Mouse (Mus musculus): ENCODE measurements around the gene Poc5.

Gene Poc5

GRCm38 (mm10) chr13:96388042-96388888 is at the start of gene Poc5:
Gene Poc5 (plus strand): TSS chr13:96388294.
- DNase-seq (ENCODE audit: low read depth) = peak; percentile 100

DNA sequence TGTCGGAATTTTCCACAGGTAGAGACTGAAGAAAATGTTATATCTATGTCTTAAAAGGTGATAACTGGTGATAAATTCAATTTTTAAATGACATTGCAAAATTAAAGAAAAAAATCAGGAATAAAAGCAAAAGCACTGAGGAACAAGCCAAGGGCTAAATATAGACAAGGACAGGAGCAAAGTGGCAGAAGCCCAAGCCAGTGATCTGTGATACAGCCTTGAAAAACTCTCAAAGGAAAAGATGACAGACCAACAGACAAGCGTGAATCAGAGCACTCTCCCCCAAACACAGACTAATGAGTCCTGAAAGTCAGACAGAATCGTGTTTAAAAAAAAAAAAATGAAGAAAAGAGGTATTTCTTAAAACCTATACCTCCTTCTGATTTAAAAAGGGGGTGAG is 46.6 kb upstream of the Poc5 start:
- DNase-seq (ENCODE audit: low read depth) = no peak

- no peak for DNase-seq (ENCODE audit: low read depth)
These were observed 43.3 kb upstream of the Poc5 start for GRCm38 (mm10) chr13:96344778-96345177.

- DNase-seq (ENCODE audit: low read depth) = no peak
These were observed 41.5 kb upstream of the Poc5 start for GRCm38 (mm10) chr13:96346581-96346980.

GRCm38 (mm10) chr13:96350207-96350606 is 37.9 kb upstream of the Poc5 start:
- no peak for DNase-seq (ENCODE audit: low read depth)

- no peak for DNase-seq (ENCODE audit: low read depth)
These were observed 36.8 kb upstream of the Poc5 start for GRCm38 (mm10) chr13:96351264-96351663.

DNA sequence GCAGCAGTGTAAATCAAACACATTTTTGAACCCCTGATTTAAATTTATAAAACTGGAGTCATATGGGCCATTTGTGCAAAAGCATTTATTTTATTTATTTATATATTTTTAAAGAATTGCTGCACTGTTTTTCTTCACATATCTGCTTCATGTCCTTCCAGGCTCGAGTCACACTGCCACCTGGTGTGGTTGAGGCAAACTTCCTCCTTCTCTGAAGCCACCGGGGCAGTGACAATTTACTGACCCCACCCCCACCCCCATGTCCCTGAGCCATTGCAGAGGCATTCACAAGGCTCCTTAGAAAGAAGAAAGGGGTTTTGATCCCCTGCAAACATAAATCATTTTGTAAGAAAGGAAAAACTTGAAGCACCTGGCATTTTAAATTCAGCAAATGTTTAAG is 12.6 kb upstream of the Poc5 start:
- no peak for DNase-seq (ENCODE audit: low read depth)

GRCm38 (mm10) chr13:96376871-96377270 is 11.2 kb upstream of the Poc5 start:
- DNase-seq (ENCODE audit: low read depth) = no peak

DNA sequence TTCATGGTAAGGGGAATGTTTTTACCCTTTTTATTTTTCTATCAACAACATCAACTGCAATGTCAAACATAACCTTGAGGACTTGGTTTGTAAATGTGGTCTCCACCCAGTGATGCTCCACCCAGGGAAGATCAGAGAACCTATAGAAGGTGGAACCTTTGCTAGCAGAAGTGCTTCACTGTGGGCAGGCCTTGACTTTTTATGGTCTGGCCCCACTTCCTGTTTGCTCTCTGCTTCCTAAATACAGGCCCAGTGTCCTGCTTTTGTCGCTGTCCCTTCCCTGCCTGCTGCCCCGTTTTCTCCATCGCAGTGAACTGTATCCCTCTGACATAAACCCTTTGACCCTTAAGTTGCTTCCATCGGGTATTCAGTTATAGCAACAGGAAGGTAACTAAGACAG is 10.2 kb upstream of the Poc5 start:
- DNase-seq (ENCODE audit: low read depth) = no peak

DNA sequence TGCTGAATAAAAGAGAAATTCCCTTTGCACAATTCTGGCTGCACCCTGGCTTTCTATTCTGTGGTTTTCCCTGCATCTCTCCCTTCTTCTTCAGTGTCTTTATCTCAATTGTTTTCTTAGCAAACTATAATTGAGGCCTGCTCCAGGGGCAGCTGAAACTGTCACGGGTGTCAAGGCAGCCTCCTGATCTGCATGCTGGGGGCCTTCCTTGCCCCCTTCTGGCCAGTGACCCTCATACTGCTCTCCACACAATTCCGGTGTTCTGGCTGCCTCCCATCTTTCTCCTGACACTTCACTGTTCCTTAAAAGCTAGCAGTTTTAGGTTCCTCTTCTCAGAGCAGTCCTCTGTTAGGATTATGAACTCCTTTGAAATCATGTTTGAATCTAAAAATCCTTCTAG is 1.2 kb downstream of the Poc5 start:
- no peak for DNase-seq (ENCODE audit: low read depth)

GRCm38 (mm10) chr13:96401251-96401650 is 13.2 kb downstream of the Poc5 start:
- no peak for DNase-seq (ENCODE audit: low read depth)

GRCm38 (mm10) chr13:96405518-96405917 is 17.4 kb downstream of the Poc5 start:
- DNase-seq (ENCODE audit: low read depth) = no peak

- DNase-seq (ENCODE audit: low read depth) = peak; percentile 14
These were observed 18.9 kb downstream of the Poc5 start for GRCm38 (mm10) chr13:96407040-96407439.

GRCm38 (mm10) chr13:96408786-96409185 is 20.7 kb downstream of the Poc5 start:
- DNase-seq (ENCODE audit: low read depth) = no peak

- no peak for DNase-seq (ENCODE audit: low read depth)
These were observed 26.3 kb downstream of the Poc5 start for GRCm38 (mm10) chr13:96414384-96414783.

DNA sequence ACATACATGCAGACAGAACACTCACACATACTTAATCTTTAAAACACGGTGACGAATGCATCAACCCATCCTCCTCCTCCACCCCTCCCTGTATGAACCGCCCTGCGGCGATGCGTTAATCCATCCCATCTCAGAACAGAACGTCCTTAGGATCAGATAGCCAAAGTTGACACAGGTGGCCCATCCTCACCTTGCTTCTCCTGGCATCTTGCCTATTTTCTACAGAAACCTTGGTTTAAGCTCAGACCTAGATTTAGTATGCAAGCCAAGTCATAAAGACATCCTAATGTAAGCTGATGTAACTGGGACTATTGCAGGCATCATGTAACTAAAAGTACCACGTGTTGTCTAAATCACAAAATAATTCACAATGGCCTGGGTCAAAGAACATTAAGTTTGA is 28.3 kb downstream of the Poc5 start:
- no peak for DNase-seq (ENCODE audit: low read depth)

DNA sequence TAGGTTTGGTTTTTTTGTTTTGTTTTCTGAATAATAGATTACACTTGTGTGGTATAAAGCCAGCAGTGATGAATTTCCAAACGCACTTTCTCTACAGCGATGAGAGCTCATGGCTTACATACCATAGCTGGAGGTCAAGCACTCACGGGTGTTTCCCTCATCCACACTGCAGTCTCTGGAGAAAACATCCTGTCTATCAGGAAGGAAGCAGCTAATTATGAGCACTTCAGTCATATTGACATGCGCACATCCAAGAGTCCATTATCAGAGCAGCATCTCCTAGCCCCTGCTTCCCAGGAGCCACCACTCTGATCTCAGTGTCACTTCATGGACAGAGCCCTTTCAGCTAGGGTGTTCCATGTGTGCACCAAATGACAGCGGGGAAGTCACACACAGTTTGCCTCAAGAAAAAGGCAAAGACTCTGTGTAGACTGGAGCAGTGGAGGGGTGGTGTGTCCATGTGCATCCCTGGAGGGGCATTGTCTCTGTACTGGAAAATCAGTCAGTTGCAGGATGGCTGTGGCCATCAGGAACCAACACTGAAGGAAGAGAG is 29.2 kb downstream of the Poc5 start:
- DNase-seq (ENCODE audit: low read depth) = no peak

- no peak for DNase-seq (ENCODE audit: low read depth)
These were observed 30.4 kb downstream of the Poc5 start for GRCm38 (mm10) chr13:96418487-96418886.

GRCm38 (mm10) chr13:96421230-96421629 is 33.1 kb downstream of the Poc5 start:
- no peak for DNase-seq (ENCODE audit: low read depth)

- no peak for DNase-seq (ENCODE audit: low read depth)
These were observed 36.6 kb downstream of the Poc5 start for GRCm38 (mm10) chr13:96424496-96425274.

GRCm38 (mm10) chr13:96426044-96426443 is 38.0 kb downstream of the Poc5 start:
- DNase-seq (ENCODE audit: low read depth) = no peak

- DNase-seq (ENCODE audit: low read depth) = no peak
These were observed 40.4 kb downstream of the Poc5 start for GRCm38 (mm10) chr13:96428531-96428930.

GRCm38 (mm10) chr13:96431595-96432156 is 43.6 kb downstream of the Poc5 start:
- peak; percentile 89 for DNase-seq (ENCODE audit: low read depth)

All from naive thymus-derived CD4-positive, alpha-beta T cell, adult 2 months (primary cell).